Mouse (Mus musculus) kidney, postnatal 0 days (tissue): ENCODE measurements around the gene Lsm12. TPM values are rescaled to one million over a fixed set of nuclear protein-coding genes. Genes with fewer than 3 reads are reported as not detected.

Experiments used
- ATAC-seq: fragments of 200-750 bp; cut with Nextera tagmentation; replicated peaks from 2 replicates; pipeline ENCODE4 v1.8.0; 2017; ENCODE audit warnings: low read depth, moderate number of reproducible peaks, moderate TSS enrichment, moderate library complexity; ENCODE audit not compliant: low FRiP score
- DNase-seq: peaks from one replicate; pipeline ENCODE4 v3.0.0-alpha.2; 2016; ENCODE audit warnings: low spot score
- H3K27ac ChIP-seq: fragments of 300-500 bp; sonication (generic); 2 replicates; pipeline ENCODE4 v1.5.1; 2014; ENCODE audit warnings: mild to moderate bottlenecking
- H3K27me3 ChIP-seq: fragments of 300-500 bp; sonication (generic); 2 replicates; pipeline ENCODE4 v1.6.1; 2014; ENCODE audit warnings: low read length, mixed read lengths; ENCODE audit not compliant: insufficient read depth
- H3K36me3 ChIP-seq: fragments of 300-500 bp; sonication (generic); 2 replicates; pipeline ENCODE4 v1.6.1; 2014; ENCODE audit warnings: low read length, mixed read lengths; ENCODE audit not compliant: insufficient read depth
- H3K4me1 ChIP-seq: fragments of 300-500 bp; sonication (generic); replicated peaks from 2 replicates; pipeline ENCODE4 v1.6.1; 2014; ENCODE audit warnings: antibody characterized with exemption, low read length, mixed read lengths; ENCODE audit not compliant: insufficient read depth
- H3K4me2 ChIP-seq: fragments of 300-500 bp; sonication (generic); 2 replicates; pipeline ENCODE4 v1.6.1; 2014; ENCODE audit warnings: mild to moderate bottlenecking, low read length, moderate library complexity, mixed read lengths
- H3K4me3 ChIP-seq: fragments of 300-500 bp; sonication (generic); replicated peaks from 2 replicates; pipeline ENCODE4 v1.5.1; 2014; ENCODE audit warnings: low read depth, low read length
- H3K9ac ChIP-seq: fragments of 300-500 bp; sonication (generic); 2 replicates; pipeline ENCODE4 v1.6.1; 2014; ENCODE audit warnings: low read depth, low read length
- H3K9me3 ChIP-seq: fragments of 300-500 bp; sonication (generic); replicated peaks from 2 replicates; pipeline ENCODE4 v1.6.1; 2016; ENCODE audit warnings: low read length, inconsistent platforms, mixed read lengths
- CTCF ChIP-seq: IDR thresholded peaks from 2 replicates; pipeline ENCODE4 v1.5.1; 2016; ENCODE audit warnings: antibody characterized with exemption, low read depth, mild to moderate bottlenecking, moderate library complexity
- WGBS: fragments of 180-500 bp; shearing (Covaris S2); extraction: QIAGEN DNeasy Blood & Tissue Kit; methylation state at CpG from one replicate; pipeline ENCODE4 v1.1.7; 2014; 5-methylcytosine and 5-hydroxymethylcytosine counted together
- microRNA-seq: library from miRNA; unstranded; fragments of <30 nt; microRNA quantifications from one replicate; pipeline ENCODE4, GENCODE M21; 2016
- polyA plus RNA-seq: library from polyadenylated mRNA; unstranded; fragments of >200 nt; fragmentation: Nextera tagmentation; extraction: Ambion mirVana; gene quantifications from 2 replicates; pipeline ENCODE4 v1.2.1, GENCODE M21; 2015

Lsm12 gene
- polyA plus RNA-seq, 1 experiment from 2014 or later: 123 TPM

GRCm38 (mm10) chr11:102117386-102117785 is 67.7 kb downstream of the Lsm12 start:
- WGBS: 73% methylated on average over 6 of the region's 6 CpGs
- DNase-seq (no peak), ATAC-seq (no peak)
- no peaks in the 10 kb centered on the region for H3K36me3 ChIP-seq
- no peaks in the 10 kb centered on the region for H3K9me3 ChIP-seq
- no peak overlapping the region for H3K9ac ChIP-seq
- no peaks in the 10 kb centered on the region for H3K27me3 ChIP-seq
- no peak for TF ChIP-seq CTCF
- H3K27ac ChIP-seq: no peak overlapping the region
- no peaks in the 10 kb centered on the region for H3K4me1 ChIP-seq
- H3K4me2 ChIP-seq: no peak overlapping the region
- H3K4me3 ChIP-seq: no peak overlapping the region

DNA sequence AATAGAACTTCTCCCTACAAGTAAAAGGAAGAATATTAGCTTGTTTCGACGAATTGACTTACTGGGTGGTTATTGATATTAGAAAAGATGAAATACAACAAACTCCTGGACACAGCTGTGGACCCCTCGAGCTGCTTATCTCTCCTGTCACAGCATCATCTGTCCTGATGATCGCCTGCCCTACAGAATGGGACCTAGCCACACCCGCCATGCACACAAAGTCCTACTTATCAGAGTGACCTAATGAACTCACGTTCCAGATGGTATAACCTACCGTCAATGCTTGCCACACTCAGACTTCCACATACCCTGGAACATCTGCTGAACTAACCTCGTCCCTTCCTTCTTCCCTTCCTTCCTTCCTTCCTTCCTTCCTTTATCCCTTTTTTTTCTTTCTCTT is 68.9 kb downstream of the Lsm12 start:
- no peak for ATAC-seq
- Histone ChIP-seq H3K36me3 (no peaks in the 10 kb centered on the region), H3K4me2 (no peak overlapping the region), H3K4me1 (no peaks in the 10 kb centered on the region), H3K27ac (no peak overlapping the region), H3K9ac (no peak overlapping the region), H3K4me3 (no peak overlapping the region), H3K27me3 (no peaks in the 10 kb centered on the region), H3K9me3 (no peaks in the 10 kb centered on the region)
- no peak for DNase-seq
- TF ChIP-seq CTCF: no peak
- WGBS: 75% methylated on average over 8 of the region's 8 CpGs

Small RNA genes lying within 50 kb of the gene (microRNA-seq; reads per million reads assigned to microRNA genes)
- gene Mir8101: not detected

Other genes starting within 250 kb of the Lsm12 start
- gene Sost, start 218.3 kb downstream of the Lsm12 start, polyA plus RNA-seq: 1.6 and 1.8 TPM in 2 replicates
- gene Cfap97d1, start 201.0 kb downstream of the Lsm12 start, polyA plus RNA-seq: not detected in 2 replicates
- gene Dusp3, start 198.3 kb downstream of the Lsm12 start, polyA plus RNA-seq: 51.7 and 57.9 TPM in 2 replicates
- 3.5 and 4.2 TPM in 2 replicates for gene Mpp3, start 156.8 kb downstream of the Lsm12 start, polyA plus RNA-seq
- gene Cd300lg, start 143.8 kb downstream of the Lsm12 start, polyA plus RNA-seq: 2.8 and 2.9 TPM in 2 replicates
- 8.8 and 9.3 TPM in 2 replicates for gene Mpp2, start 96.8 kb downstream of the Lsm12 start, polyA plus RNA-seq
- gene Ppy, start 84.0 kb downstream of the Lsm12 start, polyA plus RNA-seq: not detected in 2 replicates
- not detected in 2 replicates for gene Pyy, start 77.5 kb downstream of the Lsm12 start, polyA plus RNA-seq
- gene Nags, start 39.8 kb downstream of the Lsm12 start, polyA plus RNA-seq: not detected in 2 replicates
- 25.0 and 28.6 TPM in 2 replicates for gene Tmem101, start 28.9 kb downstream of the Lsm12 start, polyA plus RNA-seq
- gene G6pc3, start 4.3 kb upstream of the Lsm12 start, polyA plus RNA-seq: 41.4 and 43.6 TPM in 2 replicates
- gene Hdac5, start 44.9 kb upstream of the Lsm12 start, polyA plus RNA-seq: 38.1 and 39.3 TPM in 2 replicates
- gene BC030867, start 63.6 kb upstream of the Lsm12 start, polyA plus RNA-seq: 6.3 and 9.2 TPM in 2 replicates
- gene Asb16, start 83.4 kb upstream of the Lsm12 start, polyA plus RNA-seq: 0.09 TPM in 1 of 2 replicates, not detected in the other
- 46.1 and 49.1 TPM in 2 replicates for gene Tmub2, start 99.6 kb upstream of the Lsm12 start, polyA plus RNA-seq
- gene Atxn7l3, start 111.3 kb upstream of the Lsm12 start, polyA plus RNA-seq: 9.6 and 9.7 TPM in 2 replicates
- 75.5 and 80.8 TPM in 2 replicates for gene Ubtf, start 134.4 kb upstream of the Lsm12 start, polyA plus RNA-seq
- 7.4 and 8.0 TPM in 2 replicates for gene Slc4a1, start 180.9 kb upstream of the Lsm12 start, polyA plus RNA-seq
- 7.0 and 9.2 TPM in 2 replicates for gene Rundc3a, start 208.1 kb upstream of the Lsm12 start, polyA plus RNA-seq
- gene Slc25a39, start 222.7 kb upstream of the Lsm12 start, polyA plus RNA-seq: 352 and 383 TPM in 2 replicates
- 191 and 209 TPM in 2 replicates for gene Grn, start 245.0 kb upstream of the Lsm12 start, polyA plus RNA-seq